Mouse (Mus musculus) erythroblast, adult 5-6 weeks (primary cell): ENCODE data around the gene Map4k1. TPM values are rescaled to one million over a fixed set of nuclear protein-coding genes. Genes with fewer than 3 reads are reported as not detected.

Experiments used
- ATAC-seq: replicated peaks from 2 replicates; pipeline ENCODE4 v1.8.0; 2016; ENCODE audit warnings: moderate number of reproducible peaks, mild to moderate bottlenecking, moderate TSS enrichment, inconsistent platforms; ENCODE audit not compliant: poor library complexity, low FRiP score, severe bottlenecking
- total RNA-seq, 2 experiments: library from RNA; stranded (forward) in 1 of 2; stranded (reverse) in 1 of 2; fragments of 150-400 nt in 1 of 2; fragments of 200-764, 138-1000 nt in 1 of 2; gene quantifications; 2 replicates each; pipeline versions ENCODE4 v1.2.3 to v1.2.4; 2015 to 2017; ENCODE audit warnings: low replicate concordance in 2 of 2

Gene Map4k1
- total RNA-seq, 2 experiments from 2014 or later, result 6.7 to 11.3 TPM

DNA sequence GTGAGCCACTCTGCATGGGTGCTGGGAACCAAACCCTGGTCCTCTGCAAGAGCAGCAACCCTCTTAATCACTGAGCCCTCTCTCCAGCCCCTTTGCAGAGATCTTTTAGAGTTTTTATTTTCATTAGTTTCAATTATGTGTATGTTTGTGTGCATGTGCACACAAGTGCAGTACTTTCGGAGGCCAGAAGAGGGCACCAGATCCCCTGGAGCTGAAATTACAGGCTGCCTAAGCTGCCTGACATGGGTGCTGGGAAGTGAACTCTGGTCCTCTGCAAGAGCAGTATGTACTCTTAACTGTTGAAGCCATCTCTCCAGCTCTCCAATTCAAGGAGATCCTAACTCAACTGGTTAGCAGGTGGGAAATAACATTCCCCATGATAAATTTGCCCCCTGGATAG lies 33.1 kb downstream of the Map4k1 start:
- no peak for ATAC-seq

DNA sequence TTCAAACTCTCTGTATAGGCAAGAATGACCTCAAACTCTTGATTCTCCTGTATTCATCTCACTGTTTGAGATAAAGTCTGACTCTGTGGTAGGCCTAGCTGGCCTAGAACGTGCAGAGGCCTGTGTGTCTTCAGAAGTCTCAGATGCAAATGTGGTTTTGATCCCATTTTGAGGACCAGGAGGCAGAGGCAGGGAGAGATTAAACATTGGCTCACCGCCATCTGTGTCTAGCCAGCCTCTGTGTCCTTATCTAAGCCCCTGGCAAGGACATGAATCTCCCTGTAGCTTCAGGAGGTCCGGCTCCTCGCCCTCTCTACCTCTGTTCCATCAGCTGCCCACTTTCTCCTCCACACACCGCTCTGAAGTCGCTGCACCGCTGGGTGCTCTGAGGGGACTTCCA lies 34.6 kb downstream of the Map4k1 start:
- ATAC-seq, result no peak

DNA sequence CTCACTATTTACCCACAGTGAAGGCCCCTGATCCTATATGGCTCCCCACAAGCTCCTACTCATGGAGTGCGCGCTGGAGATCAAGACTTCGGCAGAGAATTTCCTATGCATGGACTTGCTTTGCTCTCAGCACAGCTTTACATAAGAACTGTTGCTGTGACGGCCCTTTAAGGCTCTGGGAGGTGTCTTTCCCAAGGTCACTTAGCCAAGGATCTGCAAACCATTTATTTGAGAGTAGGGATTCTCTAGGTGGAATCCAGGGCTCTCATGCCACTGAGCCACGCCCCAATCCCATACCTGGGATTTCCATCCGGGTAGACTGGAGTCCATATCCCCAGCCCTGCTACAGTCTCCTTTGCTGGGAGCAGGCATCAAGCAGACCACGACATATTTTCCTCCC lies 35.4 kb downstream of the Map4k1 start:
- ATAC-seq, result no peak

DNA sequence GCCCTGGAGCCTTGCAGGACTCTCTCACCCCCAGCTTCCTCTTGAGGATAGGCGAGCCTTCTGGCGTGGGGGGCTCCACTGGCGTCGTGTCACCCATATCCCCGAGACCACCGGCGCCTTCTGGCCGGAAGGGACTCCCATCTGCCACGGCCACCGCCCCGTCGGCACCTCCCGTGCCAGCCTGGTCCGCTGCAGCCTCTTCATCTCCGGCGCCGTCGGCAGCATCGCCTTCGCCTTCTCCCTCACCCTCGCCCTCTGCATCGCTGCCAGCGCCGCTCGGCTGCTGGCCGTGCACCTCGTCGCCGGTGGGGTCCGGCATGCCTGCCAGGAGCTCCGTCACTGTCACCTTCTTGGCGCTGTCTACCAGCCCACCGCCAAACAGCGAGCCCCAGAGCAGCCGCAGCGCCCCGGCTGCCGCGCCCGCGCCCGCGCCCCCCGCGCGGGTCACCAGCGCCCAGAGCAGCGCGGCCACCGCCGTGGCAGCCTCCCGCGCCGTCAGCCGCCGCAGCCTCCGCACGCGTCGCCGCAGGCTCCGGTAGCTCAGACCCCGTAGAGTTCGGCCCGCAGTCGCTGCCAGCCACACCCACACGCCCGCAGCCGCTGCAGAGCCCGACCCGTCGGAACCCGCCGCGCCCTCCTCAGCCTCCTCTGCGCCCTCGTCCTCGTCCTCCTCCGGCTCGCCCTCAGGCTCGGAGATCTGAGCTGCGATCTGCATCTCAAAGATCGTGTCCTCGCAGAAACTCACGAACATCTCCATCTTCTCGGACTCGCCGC lies 37.8 kb downstream of the Map4k1 start:
- no peak for ATAC-seq

DNA sequence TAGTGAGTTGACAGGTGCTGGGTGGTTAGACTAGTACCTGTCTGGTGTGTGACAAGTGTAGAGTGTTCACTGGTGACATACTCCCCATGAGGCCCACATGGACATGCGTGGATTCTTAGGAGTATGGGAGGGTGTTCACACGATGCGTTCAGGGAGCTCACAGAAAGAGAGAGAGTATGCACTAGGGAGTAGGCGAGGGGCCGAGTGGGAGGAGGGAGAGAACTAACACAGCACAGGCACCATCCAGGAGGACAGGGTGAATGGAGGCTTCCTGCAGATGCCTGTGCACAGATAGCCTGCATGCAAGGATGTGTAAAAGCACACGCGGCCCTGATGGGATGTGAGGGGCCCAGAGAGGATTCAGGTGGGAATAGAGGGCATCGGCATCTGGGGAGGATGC lies 40.6 kb downstream of the Map4k1 start:
- ATAC-seq, result no peak

DNA sequence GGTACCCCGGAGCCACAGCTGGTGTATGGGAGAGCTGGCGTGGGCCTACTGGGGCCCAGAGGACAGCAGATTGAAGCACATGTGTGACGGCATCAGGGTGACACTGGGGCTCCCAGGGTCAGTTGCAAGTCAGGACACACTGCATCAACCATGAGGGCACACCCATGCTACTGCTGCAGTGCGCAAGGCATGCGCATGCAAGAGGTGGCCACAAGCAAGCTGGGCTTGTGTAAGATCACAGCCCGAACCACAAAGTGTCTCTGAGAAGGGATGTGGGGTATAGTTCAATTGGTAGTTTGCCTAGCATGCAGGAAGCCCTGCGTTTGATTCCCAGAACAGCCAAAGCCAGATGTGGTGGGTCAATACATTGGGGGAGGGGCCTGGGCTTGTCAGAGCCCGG lies 41.7 kb downstream of the Map4k1 start:
- no peak for ATAC-seq

DNA sequence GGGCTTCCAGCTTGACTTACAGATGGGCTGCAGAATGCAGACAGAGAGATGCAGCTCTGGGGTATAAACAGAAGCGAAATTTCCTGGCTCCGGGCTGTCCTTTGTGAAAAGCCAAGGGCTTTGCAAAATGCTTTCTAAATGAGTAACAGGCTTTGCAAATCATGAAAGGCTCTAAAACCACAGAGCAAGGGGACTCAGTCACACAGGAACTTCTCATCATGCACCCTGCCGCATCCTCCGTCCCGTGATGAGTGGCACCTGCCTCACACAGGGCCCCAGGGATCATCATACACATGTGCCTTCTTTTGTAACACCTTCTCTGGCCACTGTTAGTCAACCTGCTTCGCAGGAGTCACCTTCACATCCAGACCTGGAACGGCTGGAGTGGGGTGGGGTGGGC lies 43.7 kb downstream of the Map4k1 start:
- no peak for ATAC-seq

DNA sequence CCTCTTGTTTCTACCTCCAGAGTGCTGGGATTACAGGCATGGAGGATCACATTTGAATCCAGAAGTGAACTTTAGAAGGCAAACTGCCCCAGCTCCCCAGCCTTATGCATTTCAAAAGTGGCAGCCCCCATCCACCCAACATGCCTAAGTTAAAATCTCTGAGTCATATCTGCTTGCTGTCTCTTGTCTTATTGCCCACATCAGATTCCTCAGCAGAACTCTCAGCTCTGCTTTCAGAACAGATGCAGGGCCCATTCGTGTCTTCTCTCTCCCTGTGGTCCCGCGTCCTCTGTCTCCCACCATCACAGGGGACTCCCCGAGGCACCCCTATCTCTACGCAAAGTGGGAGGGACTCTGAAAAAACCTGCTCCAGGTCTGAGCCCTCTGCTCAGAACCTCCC lies 44.3 kb downstream of the Map4k1 start:
- ATAC-seq, result no peak

DNA sequence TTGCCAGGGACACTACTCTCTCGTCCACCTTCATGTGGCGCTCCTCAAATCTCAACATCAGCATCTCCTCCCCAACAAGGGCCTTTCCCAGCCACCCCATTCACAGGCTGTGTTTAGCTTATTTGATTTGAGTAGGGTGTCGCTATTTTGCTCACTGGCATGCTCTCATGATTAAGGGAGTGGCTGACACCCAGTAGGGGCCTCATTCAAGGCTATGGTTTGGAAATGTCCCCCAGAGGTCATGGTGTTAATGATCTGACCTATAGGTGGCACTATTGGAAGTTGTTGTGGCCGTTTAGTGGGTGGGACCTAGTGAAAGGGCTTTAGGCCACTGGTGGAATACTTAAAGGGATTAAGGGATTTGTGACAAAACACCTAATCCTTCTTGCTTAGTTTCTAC lies 45.0 kb downstream of the Map4k1 start:
- no peak for ATAC-seq

DNA sequence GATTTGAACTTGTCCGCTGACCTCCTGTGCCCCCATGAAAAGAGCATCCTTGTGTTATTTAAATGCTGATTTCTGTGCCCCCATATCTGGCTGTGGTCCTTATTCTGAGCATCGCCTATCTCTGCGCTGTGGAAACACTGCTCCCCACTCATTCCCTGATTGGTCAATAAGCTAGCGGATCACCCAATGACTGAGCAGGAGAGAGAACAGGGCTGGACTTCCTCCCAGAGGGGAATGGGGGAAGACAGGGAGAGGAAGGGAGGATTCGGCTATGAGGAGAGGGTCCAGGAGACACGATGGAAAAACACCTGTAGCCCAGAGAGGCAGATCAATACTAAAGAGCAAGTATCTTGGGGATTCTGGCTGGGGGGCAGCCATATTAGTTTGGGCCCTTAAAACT lies 46.9 kb downstream of the Map4k1 start:
- no peak for ATAC-seq

DNA sequence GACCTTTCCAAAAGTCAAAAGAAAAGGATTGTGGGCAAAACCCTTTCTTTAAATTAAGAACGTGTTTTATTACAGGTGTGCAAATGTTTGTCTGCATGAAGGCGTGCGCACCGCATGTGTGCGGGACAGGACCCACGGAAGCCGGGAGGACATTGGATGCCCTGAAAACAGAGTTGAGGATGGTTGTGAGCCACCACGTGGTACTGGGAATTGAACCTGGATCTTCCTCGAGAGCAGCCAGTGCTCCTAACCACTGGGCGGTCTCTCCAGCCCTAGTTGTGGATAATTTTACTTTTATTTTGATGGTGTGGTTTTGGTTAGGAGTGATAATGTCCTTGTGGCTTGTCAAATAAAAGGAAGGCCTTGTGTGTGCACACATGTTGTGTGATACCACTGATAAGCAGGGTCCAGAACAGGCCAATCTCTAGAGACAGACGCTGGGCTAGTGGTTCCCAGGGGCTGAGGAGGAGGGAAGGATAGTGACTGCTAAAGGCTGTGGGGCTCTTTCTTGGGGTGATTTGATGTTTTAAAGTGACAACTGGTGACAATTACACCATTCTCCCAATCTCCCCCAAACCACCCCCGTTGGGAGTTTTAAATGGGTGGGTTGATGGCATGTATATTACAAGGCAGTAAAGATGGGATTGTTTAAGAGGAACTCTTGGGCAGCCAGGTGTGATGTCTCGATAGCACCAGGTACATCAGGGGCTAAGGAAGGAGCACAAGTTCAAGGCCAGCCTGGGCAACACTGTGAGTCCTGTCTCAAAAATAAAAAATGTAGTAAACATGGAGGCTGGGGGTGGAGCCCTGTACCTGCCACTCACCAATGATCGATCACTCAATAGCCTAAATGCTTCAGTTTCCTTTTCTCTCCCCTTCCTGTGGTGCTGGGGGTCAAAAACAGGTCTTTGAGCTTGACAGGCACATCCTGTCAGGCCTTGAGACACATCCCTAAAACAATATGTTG lies 48.1 kb downstream of the Map4k1 start:
- peak; percentile 90 for ATAC-seq

DNA sequence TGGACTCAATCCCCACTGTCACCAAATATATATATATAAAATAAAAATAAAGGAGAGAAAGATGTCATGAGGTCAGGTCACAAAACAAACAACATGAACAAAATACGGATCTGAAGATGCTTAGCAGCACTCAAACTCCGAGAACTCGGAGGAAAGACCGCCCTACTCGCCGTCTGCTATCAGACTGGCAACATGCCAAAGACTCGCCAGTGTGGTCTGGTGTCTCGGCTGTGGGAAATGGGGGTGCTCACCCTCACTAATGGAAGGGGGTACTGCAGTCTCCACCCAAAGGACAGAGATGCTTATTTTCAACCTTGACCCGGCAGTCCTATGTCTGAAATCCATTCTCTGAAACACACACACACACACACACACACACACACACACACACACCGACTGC lies 49.8 kb downstream of the Map4k1 start:
- ATAC-seq, result no peak

DNA sequence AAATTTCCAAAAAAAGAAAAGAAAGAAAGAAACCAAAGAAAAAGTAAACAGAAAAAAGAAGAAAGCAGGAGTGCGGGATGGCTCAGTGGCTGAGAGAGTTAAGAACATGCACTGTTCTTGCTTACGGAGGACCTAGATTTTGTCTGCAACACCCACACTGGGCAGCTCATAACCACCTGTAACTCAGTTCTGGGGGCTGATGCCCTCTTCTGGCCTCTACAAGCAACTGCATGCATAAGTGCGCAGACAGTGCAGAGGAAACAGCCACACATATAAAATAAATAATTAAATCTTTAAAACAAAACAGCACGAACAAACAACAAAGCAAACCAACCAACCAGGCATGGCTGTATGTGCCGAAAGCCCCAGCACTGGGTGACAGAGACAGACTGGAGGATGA lies 50.8 kb downstream of the Map4k1 start:
- no peak for ATAC-seq

DNA sequence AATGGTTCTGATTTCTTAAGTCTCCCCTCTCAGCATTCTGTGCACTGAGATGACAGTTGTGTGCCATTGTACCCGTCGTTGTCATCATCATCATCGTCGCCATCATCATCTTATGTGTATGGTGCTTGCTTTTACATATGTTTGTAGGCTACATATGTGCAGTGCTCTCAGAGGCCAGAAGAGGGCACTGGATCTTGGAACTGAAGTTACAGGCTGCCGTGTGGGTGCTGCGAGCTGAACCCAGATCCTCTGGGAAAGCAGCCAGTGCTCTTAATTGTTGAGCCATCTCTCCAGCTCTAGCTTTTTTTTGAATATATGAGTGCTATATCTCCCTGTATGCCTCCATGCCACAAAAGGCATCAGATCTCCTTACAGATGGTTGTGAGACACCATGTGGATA lies 55.4 kb downstream of the Map4k1 start:
- ATAC-seq, result no peak

DNA sequence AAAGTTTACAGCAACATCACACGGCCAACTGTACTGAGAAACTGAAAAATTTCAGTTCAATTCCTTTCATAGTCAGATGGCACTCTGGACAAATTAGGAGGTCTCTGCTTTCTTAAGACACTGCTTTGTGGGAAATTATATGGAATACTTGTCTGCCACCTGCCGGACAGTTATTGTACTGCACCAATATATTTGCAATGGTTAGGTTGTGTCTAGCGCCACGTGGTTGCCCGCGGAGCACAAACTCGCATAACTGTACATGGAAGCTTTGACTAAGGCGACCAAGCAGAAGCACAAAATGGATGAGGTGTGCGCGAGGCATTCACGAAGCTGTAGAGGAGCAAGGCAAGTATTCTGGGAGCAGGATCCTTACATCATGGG lies 57.7 kb downstream of the Map4k1 start:
- peak; percentile 78 for ATAC-seq

DNA sequence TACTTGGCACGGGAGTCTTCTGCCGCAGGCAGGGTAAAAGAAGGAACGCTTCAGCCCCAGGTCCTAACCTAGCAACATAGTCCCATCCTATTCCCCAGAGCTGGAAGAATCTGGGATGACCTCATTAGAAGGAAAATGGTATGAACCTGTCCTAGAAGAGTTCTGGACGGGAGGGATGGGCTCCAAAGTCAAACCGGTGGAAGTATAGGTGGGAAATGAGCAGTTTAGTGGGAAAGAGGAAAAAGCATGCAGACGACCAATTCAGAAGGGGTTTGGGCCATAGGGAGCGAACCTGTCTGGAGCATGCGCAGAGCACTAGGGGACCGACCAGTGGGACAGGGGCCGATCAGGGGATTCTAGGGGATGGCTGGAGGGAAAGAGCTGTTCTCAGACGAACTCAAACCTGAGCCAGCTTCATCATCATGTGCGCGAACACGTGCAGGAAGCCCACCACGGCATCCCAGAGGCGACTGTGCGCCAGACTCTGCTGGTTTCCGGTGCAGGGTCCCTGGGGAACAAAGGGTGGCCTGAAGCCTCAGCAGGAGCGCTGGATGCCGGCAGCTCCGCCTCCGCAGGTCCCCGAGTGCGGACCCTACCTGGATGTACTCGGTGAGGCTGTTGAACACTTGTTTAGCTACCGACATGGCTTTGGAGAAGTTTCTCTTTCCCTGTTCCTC lies 58.3 kb downstream of the Map4k1 start:
- ATAC-seq, result peak; percentile 37; the same call in 1 of the 2 replicates

DNA sequence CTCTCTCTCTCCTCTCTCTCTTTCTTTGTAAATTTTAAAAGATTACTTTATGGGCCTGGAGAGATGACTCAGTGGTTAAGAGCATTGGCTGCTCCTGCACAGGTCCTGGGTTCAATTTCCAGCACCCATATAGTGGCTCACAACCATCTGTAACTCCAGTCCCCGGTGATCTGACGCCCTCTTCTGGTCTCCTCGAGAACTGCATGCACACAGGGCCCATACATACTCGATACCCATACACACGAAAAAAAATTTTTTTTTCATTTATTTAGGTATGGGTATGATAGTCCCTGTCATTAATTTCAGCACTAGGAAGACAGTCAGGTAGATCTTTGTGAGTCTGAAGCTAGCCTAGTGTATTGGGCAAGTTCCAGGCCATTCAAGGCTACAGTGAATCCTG lies 59.3 kb downstream of the Map4k1 start:
- no peak for ATAC-seq

DNA sequence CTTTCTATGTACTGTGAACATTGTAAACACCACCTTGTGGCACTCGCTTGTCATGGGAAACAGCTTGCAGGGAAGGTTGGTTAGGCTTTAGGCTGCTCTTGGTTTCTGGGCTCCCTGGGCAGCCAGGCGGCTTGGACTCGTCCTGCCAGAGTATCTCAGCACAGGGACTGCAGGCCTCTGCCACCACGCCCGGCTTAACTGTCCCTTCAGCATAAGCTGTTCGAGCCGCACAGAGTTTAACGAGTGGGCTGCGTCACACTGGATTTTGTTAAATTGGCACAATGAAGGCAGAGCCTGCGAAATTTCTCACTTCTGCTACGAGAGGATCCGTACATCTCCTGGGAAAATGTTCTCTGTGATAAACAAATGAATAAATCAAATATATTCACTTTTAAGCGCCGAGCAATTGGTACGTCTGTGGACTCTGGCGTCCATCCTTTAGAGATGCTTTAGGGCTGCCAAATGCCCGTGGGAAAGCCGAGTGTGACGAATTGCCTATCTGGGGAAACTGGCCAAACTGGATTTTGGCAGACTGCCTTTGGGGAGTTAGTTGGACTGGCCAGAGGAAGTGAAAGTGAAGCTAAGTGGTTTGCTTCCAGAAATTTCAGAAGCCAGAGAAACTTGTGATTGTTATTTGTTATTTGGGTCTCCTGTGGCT lies 61.3 kb downstream of the Map4k1 start:
- no peak for ATAC-seq

DNA sequence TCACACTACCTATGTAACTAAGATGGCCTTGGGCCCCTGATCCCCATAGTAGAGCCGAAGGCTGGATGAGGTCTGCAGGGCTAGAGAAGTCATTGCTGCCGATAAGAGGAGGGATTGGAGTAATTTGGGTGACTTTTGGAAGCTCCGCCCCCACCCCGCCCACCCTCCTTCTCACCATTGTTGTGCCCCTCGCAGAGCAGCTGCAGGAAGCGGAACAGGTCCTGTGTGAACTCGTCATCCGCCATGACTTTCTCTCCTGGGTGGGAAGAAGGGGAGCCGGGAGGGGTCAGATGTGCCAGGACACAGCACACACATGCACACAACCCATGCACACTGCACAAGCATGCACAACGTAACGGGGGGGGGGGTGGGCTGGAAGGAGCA lies 61.8 kb downstream of the Map4k1 start:
- no peak for ATAC-seq

DNA sequence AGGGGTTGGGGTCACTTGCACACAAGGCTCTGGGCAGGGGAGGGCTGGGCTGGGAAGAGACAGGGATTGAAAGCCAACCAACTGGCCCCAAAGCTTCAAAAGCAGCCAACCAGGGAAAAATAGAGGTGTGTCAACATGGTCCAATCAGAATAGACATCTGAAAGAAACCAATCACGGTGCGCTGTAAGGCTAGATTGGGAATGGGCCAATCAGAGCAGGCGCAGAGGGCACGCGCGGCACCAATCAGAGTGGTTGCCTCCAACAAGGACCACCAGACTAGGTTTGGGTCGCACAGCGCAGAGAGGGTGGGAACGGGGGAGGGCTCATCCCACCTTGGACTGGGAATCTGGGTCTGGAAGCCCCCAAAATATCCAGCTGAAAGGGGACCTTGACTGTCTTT lies 62.5 kb downstream of the Map4k1 start:
- no peak for ATAC-seq
